Mouse (Mus musculus) C2C12 (cell line): Measurements from ENCODE around the gene Plau.

Experiments
- CEBPB ChIP-seq: IDR thresholded peaks from one replicate; pipeline ENCODE4 v1.6.1; 2011; ENCODE audit warnings: low read depth, mild to moderate bottlenecking, control low read depth, moderate library complexity
- CTCF ChIP-seq: IDR thresholded peaks from one replicate; pipeline ENCODE4 v1.5.1; 2011; ENCODE audit not compliant: control insufficient read depth, insufficient read depth, insufficient read length
- MAX ChIP-seq: IDR thresholded peaks from one replicate; pipeline ENCODE4 v1.6.1; 2011; ENCODE audit warnings: mild to moderate bottlenecking, control low read depth
- MYOD1 ChIP-seq: IDR thresholded peaks from one replicate; pipeline ENCODE4 v1.6.1; 2011; ENCODE audit warnings: low read depth; ENCODE audit not compliant: control insufficient read depth, insufficient read length
- MYOG ChIP-seq: IDR thresholded peaks from one replicate; pipeline ENCODE4 v1.6.1; 2011; ENCODE audit not compliant: control insufficient read depth, insufficient read length; ENCODE audit errors: extremely low read depth
- USF1 ChIP-seq: IDR thresholded peaks from one replicate; pipeline ENCODE4 v1.6.1; 2011; ENCODE audit warnings: low read depth, mild to moderate bottlenecking, control low read depth, moderate library complexity

- TF ChIP-seq CTCF (no peak), USF1 (no peak), MYOG (no peak), MAX (peak; percentile 59), MYOD1 (peak; percentile 86), CEBPB (peak; percentile 47)
These were observed 5.1 kb upstream of the Plau start for GRCm38 (mm10) chr14:20831141-20831910.
